Mouse (Mus musculus): ENCODE data around the gene Scube1. TPM values are rescaled to one million over a fixed set of nuclear protein-coding genes. Genes with fewer than 3 reads are reported as not detected.
A peak's percentile ranks its signal among the peaks of the same experiment; 100 is the strongest.

The Scube1 gene
- total RNA-seq, 2 experiments from 2014 or later, result 4.3 to 5.6 TPM

GRCm38 (mm10) chr15:83712361-83712760 is 12.5 kb downstream of the Scube1 start:
- intact Hi-C loops (cut with DNase I), result no loop called here
- DNase-seq, result no peak

GRCm38 (mm10) chr15:83709889-83710774 is 14.7 kb downstream of the Scube1 start:
- no peak for DNase-seq
- intact Hi-C loops (cut with DNase I), result no loop called here

GRCm38 (mm10) chr15:83706528-83707199 is 18.2 kb downstream of the Scube1 start:
- intact Hi-C loops (cut with DNase I), result no loop called here
- no peak for DNase-seq

- no peak for DNase-seq
- intact Hi-C loops (cut with DNase I), result no loop called here
These were observed 24.3 kb downstream of the Scube1 start for GRCm38 (mm10) chr15:83700593-83700923.

GRCm38 (mm10) chr15:83699834-83700592 is 24.8 kb downstream of the Scube1 start:
- DNase-seq, result no peak
- intact Hi-C loops (cut with DNase I), result no loop called here

GRCm38 (mm10) chr15:83699132-83699833 is 25.5 kb downstream of the Scube1 start:
- intact Hi-C loops (cut with DNase I), result no loop called here
- no peak for DNase-seq

GRCm38 (mm10) chr15:83696681-83697381 is 28.0 kb downstream of the Scube1 start:
- intact Hi-C loops (cut with DNase I), result no loop called here
- peak; percentile 20 to 26 for DNase-seq

GRCm38 (mm10) chr15:83695159-83695558 is 29.7 kb downstream of the Scube1 start:
- no peak for DNase-seq

GRCm38 (mm10) chr15:83691901-83692361 is 32.9 kb downstream of the Scube1 start:
- intact Hi-C loops (cut with DNase I), result no loop called here
- peak; percentile 51 to 63 for DNase-seq

More at GRCm38 (mm10) chr15:83695159-83695558, 29.7 kb downstream of the Scube1 start:
- intact Hi-C loops (cut with DNase I), result no loop called here

GRCm38 (mm10) chr15:83689946-83690345 is 34.9 kb downstream of the Scube1 start:
- DNase-seq, result no peak
- intact Hi-C loops (cut with DNase I), result no loop called here

GRCm38 (mm10) chr15:83686601-83687000 is 38.2 kb downstream of the Scube1 start:
- intact Hi-C loops (cut with DNase I), result no loop called here
- DNase-seq, result peak; percentile 27 to 36

- intact Hi-C loops (cut with DNase I), result no loop called here
- no peak for DNase-seq
These were observed 38.9 kb downstream of the Scube1 start for GRCm38 (mm10) chr15:83685950-83686349.

GRCm38 (mm10) chr15:83683051-83683561 is 41.7 kb downstream of the Scube1 start:
- intact Hi-C loops (cut with DNase I), result no loop called here
- DNase-seq, result peak in 1 of 2 experiments; percentile 24

- intact Hi-C loops (cut with DNase I), result no loop called here
- no peak for DNase-seq
These were observed 44.5 kb downstream of the Scube1 start for GRCm38 (mm10) chr15:83680300-83680699.

GRCm38 (mm10) chr15:83679729-83680128 is 45.1 kb downstream of the Scube1 start:
- intact Hi-C loops (cut with DNase I), result no loop called here
- DNase-seq, result no peak

- no peak for DNase-seq
- intact Hi-C loops (cut with DNase I), result no loop called here
These were observed 46.2 kb downstream of the Scube1 start for GRCm38 (mm10) chr15:83678606-83679005.

GRCm38 (mm10) chr15:83678089-83678488 is 46.7 kb downstream of the Scube1 start:
- intact Hi-C loops (cut with DNase I), result no loop called here
- no peak for DNase-seq

GRCm38 (mm10) chr15:83677098-83677497 is 47.7 kb downstream of the Scube1 start:
- DNase-seq, result no peak
- intact Hi-C loops (cut with DNase I), result no loop called here

GRCm38 (mm10) chr15:83676286-83676685 is 48.5 kb downstream of the Scube1 start:
- intact Hi-C loops (cut with DNase I), result no loop called here
- peak; percentile 46 to 58 for DNase-seq

- intact Hi-C loops (cut with DNase I), result no loop called here
These were observed 51.2 kb downstream of the Scube1 start for GRCm38 (mm10) chr15:83673621-83674020.

More at GRCm38 (mm10) chr15:83673621-83674020, 51.2 kb downstream of the Scube1 start:
- no peak for DNase-seq
